Mouse (Mus musculus) myocyte (in vitro differentiated cells): ENCODE results near the gene Hpcal1.

ENCODE experiments used
- CEBPB ChIP-seq: IDR thresholded peaks from 2 replicates; pipeline ENCODE4 v1.6.1; 2011; ENCODE audit warnings: mild to moderate bottlenecking, moderate library complexity; ENCODE audit not compliant: poor library complexity, insufficient read depth, severe bottlenecking
- MAX ChIP-seq: IDR thresholded peaks from one replicate; pipeline ENCODE4 v1.6.1; 2011; ENCODE audit warnings: low read depth, mild to moderate bottlenecking, control low read depth
- MYOD1 ChIP-seq, 3 experiments: IDR thresholded peaks; one replicate each; pipeline ENCODE4 v1.6.1; 2011; ENCODE audit warnings: control low read depth in 2 of 3, low read depth in 2 of 3, mild to moderate bottlenecking in 2 of 3, moderate library complexity in 1 of 3; ENCODE audit not compliant: insufficient read length in 2 of 3, control insufficient read depth in 1 of 3
- MYOG ChIP-seq, 3 experiments: IDR thresholded peaks; one replicate each; pipeline ENCODE4 v1.6.1; 2011; ENCODE audit warnings: control low read depth in 2 of 3, low read depth in 2 of 3, mild to moderate bottlenecking in 2 of 3; ENCODE audit not compliant: insufficient read length in 2 of 3, control insufficient read depth in 1 of 3, insufficient read depth in 1 of 3
- POLR2A ChIP-seq: IDR thresholded peaks from one replicate; pipeline ENCODE4 v1.6.1; 2011; ENCODE audit warnings: low read depth, mild to moderate bottlenecking, control low read depth, moderate library complexity; ENCODE audit not compliant: insufficient read length
- POLR2AphosphoS2 ChIP-seq: IDR thresholded peaks from one replicate; pipeline ENCODE4 v1.6.1; 2011; ENCODE audit warnings: low read depth, control low read depth; ENCODE audit not compliant: insufficient read length
- SRF ChIP-seq: IDR thresholded peaks from one replicate; pipeline ENCODE4 v1.6.1; 2011; ENCODE audit warnings: low read depth; ENCODE audit not compliant: control insufficient read depth, insufficient read length
- TCF12 ChIP-seq: IDR thresholded peaks from one replicate; pipeline ENCODE4 v1.6.1; 2011; ENCODE audit warnings: mild to moderate bottlenecking, control low read depth; ENCODE audit not compliant: poor library complexity, insufficient read depth, severe bottlenecking
- USF1 ChIP-seq: IDR thresholded peaks from one replicate; pipeline ENCODE4 v1.6.1; 2011; ENCODE audit warnings: low read depth, mild to moderate bottlenecking, control low read depth, moderate library complexity

DNA sequence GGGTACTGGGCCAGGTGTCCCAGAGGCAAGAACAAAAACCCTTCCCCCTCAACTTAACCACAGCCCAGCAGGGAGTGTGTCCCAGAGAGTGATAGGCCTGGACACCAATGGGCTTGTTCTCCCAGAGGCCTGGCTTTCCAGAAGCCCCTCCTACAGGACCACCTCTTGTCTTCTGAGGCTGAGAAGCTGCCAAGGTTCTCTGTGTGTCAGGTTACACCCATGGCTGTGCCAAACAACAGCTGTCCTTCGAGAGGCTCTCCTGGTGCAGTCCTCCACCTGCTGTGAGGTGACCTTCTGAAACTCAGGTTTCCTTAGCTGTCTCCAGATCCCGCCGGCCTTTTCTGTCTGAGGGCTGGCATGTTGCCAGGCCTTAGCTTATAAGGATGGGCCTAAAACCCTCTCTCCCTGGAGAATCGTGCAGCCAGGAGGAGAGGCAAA is 29.2 kb upstream of the Hpcal1 start:
- no peak for TF ChIP-seq SRF
- TF ChIP-seq POLR2A, result no peak
- no peak for TF ChIP-seq USF1
- no peak for TF ChIP-seq MAX
- TF ChIP-seq MYOD1 (IDR thresholded peaks at IDR 0.05; ENCODE audit: control insufficient read depth in 1 of 3, insufficient read length in 2 of 3, low read depth in 2 of 3), result no peak
- no peak for TF ChIP-seq MYOG (IDR thresholded peaks at IDR 0.05; ENCODE audit: control insufficient read depth in 1 of 3, insufficient read depth in 1 of 3, insufficient read length in 2 of 3, low read depth in 2 of 3)
- no peak for TF ChIP-seq POLR2AphosphoS2
- no peak for TF ChIP-seq TCF12
- TF ChIP-seq CEBPB, result no peak
